18 mouse cellular contexts compared by ENCODE assay signal in genomic region chr17:30718197-30718596, GRCm38 (mm10).
"Had no signal": no experiment of that assay in that cellular context is flagged by ENCODE, and none has a peak within 500 bp of the region (broad histone marks: within the 10 kb centered on the region; RNA-seq: fewer than 3 reads in every experiment).

No protein-coding gene starts in this region.

- DNase-seq: liver, postnatal 0 days; lung, embryonic 14.5 days; lung, postnatal 10 days; lung, postnatal 4 days; midbrain, embryonic 14.5 days; retina, postnatal 1 day; right cerebral cortex, adult 18-20 months; right cerebral cortex, postnatal 25 days; right cerebral cortex, postnatal 4 days; spleen, adult 18-20 months; thymus, adult 18-20 months; thymus, postnatal 14 days; thymus, postnatal 36 days had no signal

- H3K27me3 ChIP-seq: midbrain, embryonic 12.5 days; neural tube, embryonic 13.5 days; neural tube, embryonic 15.5 days had no signal

- H3K9me3 ChIP-seq: midbrain, embryonic 12.5 days; neural tube, embryonic 13.5 days; neural tube, embryonic 15.5 days had no signal

- H3K4me1 ChIP-seq: midbrain, embryonic 10.5 days; midbrain, embryonic 12.5 days; neural tube, embryonic 13.5 days; neural tube, embryonic 15.5 days had no signal

- H3K36me3 ChIP-seq: midbrain, embryonic 10.5 days; midbrain, embryonic 12.5 days; neural tube, embryonic 13.5 days; neural tube, embryonic 15.5 days had no signal

- H3K4me3 ChIP-seq: midbrain, embryonic 10.5 days; midbrain, embryonic 12.5 days; myocyte; neural tube, embryonic 13.5 days; neural tube, embryonic 15.5 days had no signal
